Mouse (Mus musculus): ENCODE results near the gene Mastl. TPM values are rescaled to one million over a fixed set of nuclear protein-coding genes. Genes with fewer than 3 reads are reported as not detected.
A peak's percentile ranks its signal among the peaks of the same experiment; 100 is the strongest.

The Mastl gene
- polyA plus RNA-seq, 1 experiment from 2014 or later: 15.7 TPM

- 0 out of 2 replicates have a peak, but pooled peaks cover 3% of the 10 kb centered on the region for H3K36me3 ChIP-seq (ENCODE audit: control insufficient read depth, insufficient read depth, low read length)
- no peaks in the 10 kb centered on the region for H3K27me3 ChIP-seq (ENCODE audit: control insufficient read depth, insufficient read depth, low read length)
- peak; percentile 90 for ATAC-seq (ENCODE audit: low FRiP score, low TSS enrichment)
- peak overlapping the region; percentile 83 for H3K9ac ChIP-seq (ENCODE audit: low read depth, low read length)
- under 1% methylated on average over 50 of the region's 50 CpGs for WGBS
- peak overlapping the region; percentile 97 for H3K4me2 ChIP-seq (replicated peaks; ENCODE audit: low read depth, low read length)
- H3K4me1 ChIP-seq (ENCODE audit: control insufficient read depth, insufficient read depth, low read length): 0 out of 2 replicates have a peak, but pooled peaks cover 2% of the 10 kb centered on the region
- peak overlapping the region; percentile 96 for H3K27ac ChIP-seq (ENCODE audit: low read depth, low read length)
- no peaks in the 10 kb centered on the region for H3K9me3 ChIP-seq (ENCODE audit: control insufficient read depth, low read length)
- peak overlapping the region; percentile 73 for H3K4me3 ChIP-seq (ENCODE audit: low read length)
Observed at GRCm38 (mm10) chr2:23068894-23069744, 86.7 kb downstream of the Mastl start.

GRCm38 (mm10) chr2:23068370-23068737 is 87.5 kb downstream of the Mastl start:
- peak; percentile 73 for ATAC-seq (ENCODE audit: low FRiP score, low TSS enrichment)
- peak overlapping the region; percentile 73 for H3K4me3 ChIP-seq (ENCODE audit: low read length)
- H3K9ac ChIP-seq (ENCODE audit: low read depth, low read length): peak overlapping the region; percentile 83
- 0 out of 2 replicates have a peak, but pooled peaks cover 3% of the 10 kb centered on the region for H3K36me3 ChIP-seq (ENCODE audit: control insufficient read depth, insufficient read depth, low read length)
- under 1% methylated on average over 21 of the region's 21 CpGs for WGBS
- no peaks in the 10 kb centered on the region for H3K9me3 ChIP-seq (ENCODE audit: control insufficient read depth, low read length)
- H3K4me2 ChIP-seq (replicated peaks; ENCODE audit: low read depth, low read length): peak overlapping the region; percentile 97
- no peaks in the 10 kb centered on the region for H3K27me3 ChIP-seq (ENCODE audit: control insufficient read depth, insufficient read depth, low read length)
- peak overlapping the region; percentile 96 for H3K27ac ChIP-seq (ENCODE audit: low read depth, low read length)
- 0 out of 2 replicates have a peak, but pooled peaks cover 2% of the 10 kb centered on the region for H3K4me1 ChIP-seq (ENCODE audit: control insufficient read depth, insufficient read depth, low read length)

- peak; percentile 96 for ATAC-seq (ENCODE audit: low FRiP score, low TSS enrichment)
Observed at GRCm38 (mm10) chr2:23067552-23068369, 88.1 kb downstream of the Mastl start, which contains the start of gene Acbd5. Gene Acbd5 (plus strand): TSS chr2:23068167.

More at GRCm38 (mm10) chr2:23067552-23068369, 88.1 kb downstream of the Mastl start, which contains the start of gene Acbd5:
- WGBS: 2% methylated on average over 34 of the region's 34 CpGs
- Histone ChIP-seq H3K27ac (ENCODE audit: low read depth, low read length) (peak within 1 kb of the TSS; percentile 96), H3K27me3 (ENCODE audit: control insufficient read depth, insufficient read depth, low read length) (no peaks in the 10 kb centered on the region), H3K9ac (ENCODE audit: low read depth, low read length) (peak within 1 kb of the TSS; percentile 83), H3K4me3 (ENCODE audit: low read length) (peak within 1 kb of the TSS; percentile 73), H3K4me1 (ENCODE audit: control insufficient read depth, insufficient read depth, low read length) (0 out of 2 replicates have a peak, but pooled peaks cover 2% of the 10 kb centered on the region), H3K9me3 (ENCODE audit: control insufficient read depth, low read length) (no peaks in the 10 kb centered on the region), H3K36me3 (ENCODE audit: control insufficient read depth, insufficient read depth, low read length) (0 out of 2 replicates have a peak, but pooled peaks cover 3% of the 10 kb centered on the region), H3K4me2 (replicated peaks; ENCODE audit: low read depth, low read length) (peak within 1 kb of the TSS; percentile 97)

Other genes starting within 250 kb of the Mastl start
- gene Abi1, start 115.8 kb downstream of the Mastl start, polyA plus RNA-seq (2014; fragmentation: Nextera tagmentation; extraction: Ambion mirVana): 39.2 and 49.1 TPM in 2 replicates
- 19.7 and 26.0 TPM in 2 replicates for gene Acbd5, start 87.9 kb downstream of the Mastl start, polyA plus RNA-seq (2014; fragmentation: Nextera tagmentation; extraction: Ambion mirVana)
- 78.9 and 90.4 TPM in 2 replicates for gene Yme1l1, start 345 bp upstream of the Mastl start, polyA plus RNA-seq (2014; fragmentation: Nextera tagmentation; extraction: Ambion mirVana)
- not detected in 2 replicates for gene 4931423N10Rik, start 51.5 kb upstream of the Mastl start, polyA plus RNA-seq (2014; fragmentation: Nextera tagmentation; extraction: Ambion mirVana)
- gene Nxph2, start 165.2 kb upstream of the Mastl start, polyA plus RNA-seq (2014; fragmentation: Nextera tagmentation; extraction: Ambion mirVana): not detected in 2 replicates

Data from kidney, embryonic 14.5 days (tissue).